Mouse (Mus musculus): ENCODE measurements at regions not wholly inside any gene's neighbourhood (a gene's known extent, or its start where the extent isn't known, plus 50 kb on each side); places are given as distances from the start of the nearest gene placed in this dataset.
A peak's percentile ranks its signal among the peaks of the same experiment; 100 is the strongest.

DNA sequence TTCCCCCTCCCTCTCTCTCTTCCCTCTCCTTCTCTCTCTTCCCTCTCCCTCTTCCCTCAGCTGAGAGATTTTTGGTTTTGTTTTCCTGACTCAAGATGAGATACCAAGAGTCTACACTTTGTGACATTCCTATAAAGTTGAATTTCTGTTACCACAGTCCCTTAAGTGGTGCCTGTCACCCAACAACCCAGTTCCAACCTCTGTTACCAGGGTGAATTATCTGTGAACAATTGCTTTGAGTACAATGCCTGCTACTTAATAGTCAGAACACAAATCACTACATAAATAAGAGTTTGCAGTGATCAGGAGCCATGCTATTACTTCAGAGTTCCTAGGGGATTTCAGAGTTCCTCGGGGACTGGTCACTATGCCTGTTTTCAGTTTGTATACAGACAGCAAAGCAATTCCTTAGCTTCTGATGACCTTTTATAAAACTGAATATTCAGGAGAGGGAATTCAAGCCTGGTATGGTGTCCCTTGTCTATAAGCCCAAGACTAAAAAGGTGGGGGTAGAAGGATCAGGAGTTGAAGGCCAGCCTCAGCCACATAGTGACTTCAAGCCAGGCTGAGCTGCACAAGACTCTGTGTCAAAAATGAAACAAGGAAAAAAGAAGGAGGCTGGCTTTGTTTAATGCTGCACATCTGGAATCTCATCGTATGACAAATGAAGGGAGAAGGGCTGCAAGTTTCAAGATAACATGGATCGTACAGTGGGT, 99.2 kb upstream of the F13a1 start:
- DNase-seq (ENCODE audit: low spot score), result no peak

DNA sequence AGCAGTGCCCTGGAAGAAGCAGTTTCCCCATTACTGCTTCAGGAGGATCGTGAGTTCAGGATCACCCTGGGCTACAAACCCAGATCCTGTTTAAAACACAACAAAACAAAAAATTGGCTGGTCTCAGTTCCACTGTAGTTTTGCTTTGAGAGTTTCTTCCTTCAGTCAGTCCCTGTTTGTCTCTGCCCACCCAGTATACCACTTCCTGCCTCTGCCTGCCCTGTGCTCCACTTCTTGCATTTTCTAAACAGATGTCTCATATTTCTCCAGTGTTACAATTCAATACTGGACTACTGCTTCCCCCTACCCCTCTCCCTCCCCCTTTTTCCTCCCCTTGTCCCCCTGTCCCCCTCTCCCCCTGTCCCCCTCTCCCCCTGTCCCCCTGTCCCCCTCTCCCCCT, 98.6 kb upstream of the F13a1 start:
- DNase-seq (ENCODE audit: low spot score), result peak; percentile 78

DNA sequence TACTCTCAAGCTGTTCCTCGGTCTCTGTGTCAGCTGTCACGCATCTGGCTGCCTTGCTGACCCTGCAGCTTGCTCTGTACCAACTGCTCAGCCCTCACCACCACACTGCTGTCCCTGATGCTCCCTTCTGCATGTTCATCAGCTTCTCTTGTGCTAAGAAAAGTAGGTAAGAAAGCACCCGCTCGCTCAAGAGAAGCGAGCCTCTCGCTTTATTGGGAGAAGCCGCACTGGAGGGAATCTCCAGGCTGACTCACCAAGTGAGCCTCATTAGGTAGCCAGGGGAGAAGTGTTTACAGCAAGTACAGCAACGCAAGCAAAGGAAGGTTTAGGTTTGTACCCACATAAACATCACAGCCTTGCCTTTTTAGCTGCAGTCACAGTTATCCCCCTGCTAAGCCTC, 97.7 kb upstream of the F13a1 start:
- no peak for DNase-seq (ENCODE audit: low spot score)

DNA sequence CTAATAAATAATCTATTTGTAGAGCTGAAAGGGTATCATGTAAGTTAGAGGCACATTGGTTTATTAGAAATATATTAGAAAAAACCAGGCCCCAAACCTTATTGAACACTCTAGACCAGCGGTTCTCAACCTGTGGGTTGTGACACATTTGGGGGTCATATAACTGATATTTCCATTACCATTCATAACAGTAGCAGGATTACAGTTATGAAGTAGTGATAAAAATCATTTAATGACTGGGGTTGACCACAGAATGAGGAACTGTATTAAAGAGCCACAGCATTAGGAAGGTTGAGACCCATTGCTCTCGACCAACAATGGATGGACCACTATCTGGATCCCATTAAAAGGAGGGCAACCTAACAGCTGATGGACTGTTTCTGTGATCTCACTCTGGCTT, 92.8 kb upstream of the F13a1 start:
- DNase-seq (ENCODE audit: low spot score), result no peak

DNA sequence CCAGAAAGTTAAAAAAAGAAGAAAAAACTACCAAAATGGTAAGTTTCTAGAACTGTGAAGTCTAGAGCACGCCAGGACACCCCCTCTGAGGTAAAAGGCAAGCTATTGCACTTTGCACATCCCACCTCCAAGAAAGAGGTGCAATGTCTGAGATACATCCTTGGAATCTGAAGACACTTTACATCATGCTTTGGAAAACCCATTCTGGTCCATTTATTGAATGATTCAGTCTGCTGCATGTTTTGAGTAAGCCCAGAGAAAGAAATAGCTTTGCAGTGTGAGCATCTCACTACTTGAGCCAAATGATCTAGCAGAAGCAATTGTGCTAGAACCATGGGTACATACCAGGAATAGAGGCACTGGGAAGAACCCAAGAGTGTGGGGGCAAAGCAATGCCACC, 85.1 kb upstream of the F13a1 start:
- DNase-seq (ENCODE audit: low spot score), result no peak

DNA sequence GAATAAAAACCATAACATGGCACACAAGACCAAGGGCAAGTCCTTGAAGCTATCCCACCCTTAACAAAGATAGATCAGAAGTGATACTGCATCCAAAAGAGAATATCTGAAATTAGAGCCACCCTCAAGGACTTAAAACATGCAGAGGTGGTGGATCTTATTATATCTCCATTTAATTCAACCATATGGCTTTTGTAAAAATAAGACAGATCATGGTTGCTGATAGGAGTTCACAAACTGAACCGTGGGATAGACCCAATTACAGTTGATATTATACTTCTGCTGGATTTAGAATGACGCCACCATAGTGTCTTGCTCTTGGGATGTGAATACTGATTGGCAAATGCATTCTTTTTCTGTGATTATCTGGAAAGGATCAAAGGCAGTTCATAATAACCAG, 84.5 kb upstream of the F13a1 start:
- no peak for DNase-seq (ENCODE audit: low spot score)

DNA sequence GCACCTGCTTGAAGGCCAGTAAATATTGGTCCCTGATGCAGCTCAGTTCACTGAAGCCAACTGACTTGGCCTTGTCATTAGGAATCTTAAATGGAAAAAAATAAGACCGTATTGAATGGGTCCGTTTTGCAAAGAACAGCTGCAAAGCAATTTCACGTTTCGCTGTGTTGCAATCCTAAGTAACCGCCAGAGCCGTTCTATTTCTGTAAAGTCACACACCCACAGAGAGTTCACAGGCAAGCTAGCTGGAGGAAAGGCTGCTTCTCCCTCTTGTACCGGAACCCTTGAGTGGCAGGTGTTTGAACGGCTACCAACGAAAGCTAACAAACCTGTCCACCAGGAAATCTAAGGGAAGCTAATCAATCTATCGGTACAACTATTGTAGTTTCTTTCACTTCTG, 80.6 kb upstream of the F13a1 start:
- DNase-seq (ENCODE audit: low spot score), result peak; percentile 75

DNA sequence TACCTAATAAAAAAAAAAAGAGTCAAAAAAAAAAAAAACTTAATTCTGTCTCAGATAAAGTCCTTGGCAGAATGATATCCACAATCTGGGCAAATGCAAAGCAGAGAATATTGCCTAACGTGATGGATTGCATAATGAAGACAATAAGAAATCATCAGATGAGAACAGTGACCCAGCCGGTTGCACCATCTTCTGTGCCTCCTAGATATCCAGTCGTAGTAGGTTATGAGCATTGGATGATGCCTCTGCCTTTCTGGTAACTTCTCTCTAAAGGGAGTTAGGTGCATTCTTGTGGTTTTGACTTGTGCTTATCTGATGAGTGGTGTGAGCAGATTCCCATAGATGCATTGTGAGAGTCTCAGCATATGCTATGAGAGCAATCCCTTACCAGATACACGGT, 71.6 kb upstream of the F13a1 start:
- peak; percentile 27 for DNase-seq (ENCODE audit: low spot score)

DNA sequence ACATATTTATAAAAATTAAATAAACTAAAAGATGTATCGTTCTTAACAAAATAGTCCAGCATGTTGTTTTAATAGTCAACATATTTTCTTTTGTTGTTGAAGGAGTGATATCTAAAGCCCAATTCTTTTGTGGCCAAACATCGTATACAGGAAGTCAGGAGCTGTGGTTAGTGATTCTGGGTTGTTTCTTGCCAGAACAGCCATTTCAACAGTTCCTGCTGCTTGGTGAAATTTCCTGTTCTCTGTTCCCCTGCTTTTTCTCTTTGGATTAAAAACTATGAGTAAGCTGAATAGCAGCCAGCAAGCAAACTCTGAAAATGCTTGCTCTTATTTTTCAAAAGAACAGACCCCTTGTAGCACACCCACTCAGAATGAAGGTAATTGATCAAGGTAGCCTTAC, 70.2 kb upstream of the F13a1 start:
- peak; percentile 37 for DNase-seq (ENCODE audit: low spot score)

DNA sequence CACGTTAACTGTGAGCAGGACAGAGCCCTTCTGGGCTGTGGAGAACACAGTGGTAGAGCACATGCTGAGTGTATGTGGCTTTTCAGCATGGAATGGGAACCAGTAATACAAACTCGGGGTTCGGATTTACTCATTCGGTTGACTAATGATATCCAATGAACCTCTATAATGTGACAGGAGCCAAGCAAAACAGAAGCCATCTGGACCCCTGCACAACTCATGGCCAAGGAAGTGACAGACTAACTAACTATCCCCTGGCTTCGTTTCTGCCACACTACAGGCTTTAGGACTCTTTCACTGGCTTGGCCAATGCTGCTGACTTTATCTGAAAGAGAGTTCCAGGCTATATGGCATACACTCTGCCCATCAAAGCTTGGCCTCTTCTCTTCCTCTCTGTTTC, 64.3 kb upstream of the F13a1 start:
- no peak for DNase-seq (ENCODE audit: low spot score)

DNA sequence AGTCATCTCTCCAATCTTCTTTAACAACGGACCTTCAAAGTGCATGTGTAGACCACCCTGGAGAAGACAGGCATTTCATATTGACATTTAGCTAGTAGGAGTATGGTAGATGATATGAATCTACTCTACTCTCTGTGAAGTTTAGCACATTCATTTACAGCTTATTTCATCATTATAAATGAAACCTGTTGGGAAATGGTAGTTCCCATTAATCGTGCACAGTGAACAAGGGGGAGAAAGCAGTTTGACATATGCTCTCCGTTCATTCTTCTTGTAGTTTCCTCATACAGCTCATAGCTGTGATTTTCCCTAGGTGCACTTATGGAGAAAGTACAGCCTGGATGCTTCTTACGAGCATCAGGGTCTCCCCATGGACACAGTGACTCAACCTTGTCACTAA, 61.7 kb upstream of the F13a1 start:
- no peak for DNase-seq (ENCODE audit: low spot score)

DNA sequence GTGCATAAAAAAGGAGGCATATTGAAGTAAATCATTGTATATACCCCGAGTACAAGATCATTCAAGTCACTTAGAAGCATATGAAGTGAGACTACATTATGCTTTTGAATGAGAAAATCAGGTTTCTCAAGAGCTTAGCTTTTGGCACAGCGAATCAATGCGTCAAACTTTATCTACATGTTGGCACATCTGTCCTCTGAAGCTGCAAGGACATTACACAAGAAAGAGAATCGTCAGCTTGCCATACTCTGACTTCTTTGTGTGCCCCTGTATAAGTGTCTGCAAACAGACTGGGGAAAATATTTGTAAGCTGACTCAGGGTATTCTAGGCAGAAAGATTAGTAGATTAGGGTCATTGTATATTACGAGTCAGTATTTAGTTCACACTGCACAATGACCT, 57.7 kb upstream of the F13a1 start:
- DNase-seq (ENCODE audit: low spot score), result no peak

DNA sequence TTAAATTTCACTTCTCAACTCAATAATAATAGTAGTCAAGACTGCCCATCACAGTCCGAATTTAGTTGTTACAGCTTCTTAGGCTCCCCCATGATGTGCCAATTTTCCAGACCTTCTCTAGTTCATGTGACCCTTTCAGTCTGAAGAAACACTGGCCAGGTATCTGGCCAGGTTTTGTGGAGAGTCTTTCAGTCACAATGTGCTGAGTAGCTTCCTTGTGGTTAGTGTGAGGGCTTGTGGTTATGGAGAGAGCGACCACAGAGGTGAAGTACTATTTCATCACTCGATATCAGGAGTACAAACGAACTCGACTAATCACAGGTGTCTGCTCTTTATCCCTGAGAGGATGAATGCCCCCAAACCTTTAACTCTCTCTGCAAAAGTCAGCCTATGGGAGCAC, 56.0 kb upstream of the F13a1 start:
- DNase-seq (ENCODE audit: low spot score), result no peak

DNA sequence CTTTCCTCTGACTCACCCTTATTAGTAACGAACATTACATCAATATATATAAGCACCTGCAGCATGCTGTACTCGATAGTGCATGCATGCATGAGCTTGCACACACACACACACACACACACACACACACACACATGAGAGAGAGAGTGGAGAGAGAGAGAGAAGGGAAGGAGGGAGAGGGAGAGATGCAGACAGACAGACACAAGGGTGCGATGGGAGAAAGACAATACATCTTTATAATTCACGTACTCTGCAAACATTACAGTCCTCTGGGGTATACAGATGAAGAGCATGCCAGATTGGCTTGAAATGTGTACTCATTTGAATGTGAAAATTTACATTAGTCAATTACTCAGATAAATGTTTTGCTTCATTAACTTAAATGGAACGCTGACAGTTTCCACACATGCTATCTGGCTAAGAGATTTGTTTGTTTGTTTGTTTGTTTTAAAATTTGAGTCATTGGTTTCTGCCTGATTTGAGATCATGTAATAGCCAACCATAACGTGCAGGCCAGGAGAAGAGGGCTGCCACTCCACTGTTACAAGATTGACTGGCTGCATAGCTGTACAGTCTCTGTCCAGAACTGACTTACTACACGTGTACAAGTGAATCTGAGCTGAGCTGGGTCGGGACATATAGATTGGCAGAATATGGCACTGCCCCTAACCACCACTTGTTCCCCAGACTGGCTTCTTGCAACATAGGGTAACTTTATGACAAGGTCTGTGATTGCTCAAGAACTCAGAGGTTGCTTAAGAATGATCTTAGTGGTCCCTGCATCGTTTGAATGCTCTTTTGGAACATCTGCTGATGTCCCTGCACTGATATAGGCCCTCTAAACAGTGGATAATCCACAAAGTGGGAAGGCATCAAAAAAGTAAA, 54.6 kb upstream of the F13a1 start:
- DNase-seq (ENCODE audit: low spot score), result no peak

DNA sequence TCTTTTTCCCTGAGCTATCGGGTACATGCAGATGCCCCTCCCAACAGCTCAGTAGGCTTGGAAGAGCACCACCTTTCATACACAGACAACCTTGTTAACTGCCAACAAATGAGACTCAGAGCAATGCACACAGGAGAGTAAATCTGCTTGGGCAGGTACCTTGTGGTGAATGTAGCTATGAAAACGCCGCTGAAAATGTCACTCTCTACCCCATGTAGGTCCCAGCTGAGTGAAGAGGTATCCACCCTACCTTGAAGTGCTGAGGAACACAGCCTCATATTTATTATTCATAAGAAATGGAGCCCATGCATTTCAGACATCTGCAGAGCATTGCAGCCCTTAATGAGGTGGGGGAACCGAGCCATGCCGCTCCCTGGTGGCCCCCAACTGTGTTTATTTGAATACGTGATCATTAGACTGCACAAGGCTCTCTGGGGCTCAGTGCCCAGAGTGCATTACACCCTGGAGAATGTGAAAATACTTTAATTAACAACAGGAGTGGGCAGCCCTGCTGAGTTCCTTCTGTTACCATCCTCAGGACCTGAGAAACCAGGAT, 53.8 kb upstream of the F13a1 start:
- DNase-seq (ENCODE audit: low spot score), result no peak

DNA sequence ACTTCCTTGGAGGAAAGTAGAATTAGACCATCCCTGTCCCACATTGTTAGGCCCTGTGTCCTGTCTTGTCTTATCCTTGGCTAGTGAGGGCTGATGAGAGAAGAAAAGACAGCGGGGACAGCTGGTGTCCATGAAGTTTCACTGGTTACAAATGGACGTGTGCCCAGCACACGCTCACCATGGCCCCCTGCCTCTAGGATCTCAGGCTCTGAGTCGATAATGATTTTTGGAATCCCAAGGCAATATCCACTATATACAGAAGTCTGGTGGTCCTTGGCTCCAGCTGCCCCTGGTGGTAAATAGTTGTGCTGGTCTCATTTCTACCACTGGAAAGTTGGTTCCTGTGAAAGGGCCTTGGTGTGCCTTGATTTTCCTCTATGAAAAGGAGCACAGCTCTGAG, 51.7 kb upstream of the F13a1 start:
- DNase-seq (ENCODE audit: low spot score), result no peak
